Mouse (Mus musculus) right cerebral cortex, postnatal 25 days (tissue): Measurements from ENCODE around the gene Gatd1.
"Not testable (repeated sequence)": the region's sequence is repeated elsewhere in the genome, so short reads cannot be mapped to it uniquely, and the experiment has no call there.

Source experiments
- DNase-seq: peaks from one replicate; pipeline ENCODE4 v3.0.0; 2022

Gene Gatd1

DNA sequence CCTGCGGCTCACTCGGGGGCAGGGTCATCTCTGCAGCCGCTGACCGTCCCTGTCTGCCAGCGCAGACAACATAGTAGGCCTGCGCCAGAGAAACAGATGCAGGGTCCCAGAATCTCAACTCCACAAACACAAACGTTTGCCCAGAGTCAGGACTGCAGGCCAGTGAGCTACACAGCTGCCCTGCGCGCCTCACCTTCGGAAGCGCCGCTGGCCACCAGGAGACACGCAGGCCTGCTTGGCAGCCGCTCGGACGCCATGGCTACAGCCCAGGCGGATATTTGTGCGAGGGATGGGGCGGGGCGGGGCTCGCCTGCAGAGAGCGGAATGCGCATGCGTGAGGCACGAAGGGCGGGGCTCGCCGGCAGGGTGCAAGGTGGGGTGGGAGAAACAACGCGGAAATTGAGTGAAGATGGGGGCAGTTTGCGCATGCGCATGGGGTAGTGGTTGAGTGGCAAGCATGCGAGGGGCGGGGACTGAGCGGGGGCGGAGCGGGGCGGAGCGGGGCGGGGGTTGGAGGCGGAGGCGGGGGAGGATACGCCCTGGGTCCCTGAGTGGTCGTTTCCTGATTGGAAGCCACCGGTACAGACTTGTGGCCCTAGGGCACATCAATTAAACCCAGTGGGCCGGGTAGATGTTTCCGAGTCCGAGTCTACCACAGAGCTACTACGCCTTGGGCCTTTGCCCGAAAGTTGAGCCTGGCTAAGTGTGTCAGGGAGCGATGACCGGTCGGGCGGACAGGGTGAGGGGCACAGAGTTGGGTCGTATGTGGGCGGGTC is at the start of gene Gatd1:
TSS of gene Gatd1 (minus strand) at position 328 of the 776 bp plus-strand sequence.
- DNase-seq = peak; percentile 99

DNA sequence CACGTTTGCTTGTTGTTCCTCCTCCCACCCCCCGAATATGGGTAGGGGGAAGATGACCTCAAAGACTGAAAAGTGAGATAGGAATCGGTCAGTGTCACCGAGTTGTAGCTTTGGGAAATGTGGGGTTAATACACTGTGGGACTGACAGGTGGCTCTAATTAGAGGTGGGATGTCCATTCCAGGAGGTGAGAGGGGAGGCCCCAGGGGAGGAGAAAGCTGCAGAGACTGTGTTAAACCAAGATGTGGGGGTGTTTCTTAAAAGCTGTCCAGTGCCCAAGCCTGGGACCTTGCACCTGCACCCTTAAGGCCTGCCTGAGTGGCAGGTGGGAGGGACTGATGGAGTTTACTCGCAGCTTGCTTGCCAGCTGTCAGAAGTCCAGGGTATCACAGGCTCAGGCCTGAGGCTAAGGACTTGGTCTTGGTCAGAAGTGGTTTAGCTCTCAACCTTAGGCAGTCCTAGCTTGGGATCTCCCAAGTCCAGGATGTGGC is 48.4 kb upstream of the Gatd1 start:
- DNase-seq = no peak

DNA sequence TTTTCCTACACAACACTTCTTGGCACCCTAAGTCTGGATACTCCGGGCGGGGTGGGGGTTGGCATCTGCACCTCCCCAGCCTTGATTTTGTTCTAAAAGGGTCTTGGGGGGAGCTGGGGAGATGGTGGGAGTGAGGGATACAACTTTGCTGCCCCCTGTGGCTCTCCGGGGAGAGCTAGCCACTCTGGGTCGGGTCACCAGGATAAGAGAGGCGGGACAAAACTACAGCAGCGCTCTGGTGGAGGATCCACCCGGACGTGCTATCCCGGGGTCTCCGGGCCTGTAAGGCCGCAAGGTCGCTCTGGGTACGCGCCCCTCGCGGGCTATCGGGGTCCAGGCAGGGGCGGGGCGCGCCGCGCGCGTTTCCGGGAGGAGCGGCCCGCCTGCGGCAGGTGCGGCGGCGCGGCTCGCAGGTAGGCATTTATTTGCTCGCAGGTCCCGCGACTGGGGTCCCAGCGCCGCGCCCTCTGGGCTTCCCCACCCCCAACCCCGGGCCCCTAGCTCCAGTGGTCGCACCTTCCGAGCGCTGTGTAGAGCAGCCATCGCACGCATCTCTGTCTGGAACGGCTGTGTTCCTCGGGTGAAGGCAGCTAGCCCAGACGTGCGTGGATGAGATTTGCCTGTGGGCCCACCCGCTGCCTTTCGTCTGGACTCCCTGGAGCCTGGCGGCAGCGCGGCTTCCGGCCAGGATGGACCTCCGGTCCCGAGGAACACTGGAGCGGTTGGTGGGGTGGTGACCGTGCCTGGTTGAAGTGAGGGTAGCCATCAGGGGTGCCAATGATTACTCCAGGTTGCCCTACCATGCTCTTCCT is 47.8 kb upstream of the Gatd1 start:
- DNase-seq = no peak

DNA sequence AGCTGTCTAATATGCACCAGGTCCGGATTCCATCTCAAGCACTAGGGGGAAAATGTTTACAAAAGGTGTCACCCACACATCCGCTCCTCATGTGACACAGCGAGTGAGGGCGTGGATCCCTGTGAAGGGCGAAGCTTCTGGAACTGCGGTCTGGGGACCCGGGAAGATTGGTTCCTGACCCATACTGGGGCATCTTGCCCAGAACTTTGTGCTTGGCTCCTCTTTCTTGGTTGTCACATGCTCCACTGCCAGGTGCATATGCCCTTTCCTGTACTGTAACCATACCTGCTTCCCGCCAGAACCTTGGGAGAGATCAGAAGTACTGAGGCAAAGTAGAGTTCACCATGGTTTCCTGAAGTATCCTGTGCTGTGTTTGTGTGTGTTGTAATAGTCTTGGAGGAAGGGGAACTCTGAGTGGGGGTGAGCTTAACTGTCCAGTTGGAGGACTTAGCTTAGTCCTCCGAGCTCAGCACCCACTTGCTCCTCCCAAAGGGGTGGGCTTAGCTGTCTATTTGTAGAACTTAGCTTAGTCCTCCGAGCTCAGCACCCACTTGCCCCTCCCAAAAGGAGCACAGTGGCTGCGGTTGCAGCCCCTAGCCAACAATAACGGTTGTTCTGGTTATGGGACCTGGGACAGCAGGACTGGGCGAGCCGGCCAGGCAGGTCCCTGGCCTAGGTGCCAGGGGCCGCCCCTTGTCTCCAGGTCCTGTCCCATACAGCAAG is 46.6 kb upstream of the Gatd1 start, which contains the start of gene Cracr2b:
TSS of gene Cracr2b (plus strand) at position 704 of the 723 bp plus-strand sequence.
- DNase-seq = no peak

DNA sequence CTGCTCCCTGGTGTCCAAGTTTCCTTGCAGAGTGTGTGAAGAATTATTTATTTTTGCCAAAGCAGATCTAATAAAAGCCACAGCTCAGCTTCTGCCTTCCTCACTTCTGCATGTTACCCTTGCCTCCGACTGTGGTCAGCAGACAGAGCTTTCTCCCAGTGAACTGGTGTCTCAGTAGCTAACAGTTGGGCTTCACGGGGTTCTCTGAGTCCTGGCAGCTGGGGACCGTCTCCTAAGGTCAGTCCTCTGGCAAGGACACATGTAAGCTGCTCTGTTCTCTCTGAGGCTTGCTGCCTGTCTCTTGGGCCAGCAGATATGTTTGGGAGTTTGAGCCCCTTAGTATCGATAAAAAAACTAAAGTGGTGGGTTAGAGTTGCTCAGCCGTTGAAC is 46.1 kb upstream of the Gatd1 start:
- DNase-seq = no peak

DNA sequence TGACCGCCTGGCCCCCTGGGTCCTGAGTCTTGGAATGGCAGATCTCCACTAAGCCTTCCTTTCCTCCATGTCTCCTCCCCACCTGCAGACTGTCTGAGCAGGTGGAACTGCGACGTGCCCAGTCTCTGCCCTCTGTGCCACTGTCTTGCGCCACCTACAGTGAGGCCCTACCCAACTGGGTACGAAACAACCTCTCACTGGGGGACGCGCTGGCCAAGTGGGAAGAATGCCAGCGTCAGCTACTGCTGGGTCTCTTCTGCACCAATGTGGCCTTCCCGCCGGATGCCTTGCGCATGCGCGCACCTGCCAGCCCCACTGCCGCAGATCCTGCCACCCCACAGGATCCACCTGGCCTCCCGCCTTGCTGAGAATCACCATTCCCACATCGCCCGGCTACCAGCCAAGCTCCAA is 45.4 kb upstream of the Gatd1 start:
- no peak for DNase-seq

DNA sequence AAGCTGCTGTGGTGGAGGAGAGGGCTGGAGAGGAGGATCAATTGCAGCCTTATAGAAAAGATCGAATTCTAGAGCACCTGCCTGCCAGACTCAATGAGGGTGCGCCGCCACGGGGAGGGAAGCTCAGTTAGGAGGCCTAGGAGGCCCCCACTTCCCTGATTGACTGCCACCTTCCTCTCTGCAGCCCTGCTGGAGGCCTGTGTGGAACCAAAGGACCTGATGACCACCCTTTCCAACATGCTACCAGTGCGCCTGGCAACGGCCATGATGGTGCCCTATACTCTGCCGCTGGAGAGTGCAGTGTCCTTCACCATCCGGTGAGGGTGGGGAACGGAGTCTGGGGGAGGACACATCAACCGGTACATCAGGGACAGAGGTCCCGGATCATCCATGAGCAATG is 44.7 kb upstream of the Gatd1 start:
- DNase-seq = no peak

DNA sequence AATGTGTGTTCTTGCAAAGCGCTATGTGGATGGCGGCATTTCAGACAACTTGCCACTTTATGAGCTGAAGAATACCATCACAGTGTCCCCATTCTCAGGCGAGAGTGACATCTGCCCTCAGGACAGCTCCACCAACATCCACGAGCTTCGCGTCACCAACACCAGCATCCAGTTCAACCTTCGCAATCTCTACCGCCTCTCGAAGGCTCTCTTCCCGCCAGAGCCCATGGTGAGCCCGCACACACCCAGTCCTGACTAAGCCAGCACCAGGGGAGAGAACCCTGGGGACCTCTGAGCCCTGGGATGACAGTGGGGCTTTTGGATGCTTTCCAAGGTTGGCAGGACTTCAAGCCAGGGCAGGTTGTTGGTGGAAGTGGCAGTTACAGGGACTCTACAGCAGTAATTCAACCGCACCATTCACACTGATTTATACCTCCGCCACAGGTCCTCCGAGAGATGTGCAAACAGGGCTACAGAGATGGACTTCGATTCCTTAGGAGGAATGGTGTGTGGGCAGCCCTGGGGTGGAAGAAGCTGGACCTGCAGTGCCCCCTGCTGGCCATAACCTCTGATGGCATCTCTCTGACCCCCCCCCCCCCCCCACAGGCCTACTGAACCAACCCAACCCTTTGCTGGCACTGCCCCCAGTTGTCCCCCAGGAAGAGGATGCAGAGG is 44.2 kb upstream of the Gatd1 start:
- DNase-seq = no peak

DNA sequence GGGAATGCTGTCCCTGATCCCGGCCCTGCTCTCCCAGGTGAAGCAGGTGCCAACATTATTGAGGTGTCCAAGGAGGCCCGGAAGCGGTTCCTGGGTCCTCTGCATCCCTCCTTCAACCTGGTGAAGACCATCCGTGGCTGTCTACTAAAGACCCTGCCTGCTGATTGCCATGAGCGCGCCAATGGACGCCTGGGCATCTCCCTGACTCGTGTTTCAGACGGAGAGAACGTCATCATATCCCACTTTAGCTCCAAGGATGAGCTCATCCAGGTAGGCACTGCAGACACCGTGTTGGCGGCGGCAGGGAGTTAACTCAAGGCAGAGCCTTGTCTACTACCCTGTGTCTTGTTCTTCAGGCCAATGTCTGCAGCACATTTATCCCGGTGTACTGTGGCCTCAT is 43.3 kb upstream of the Gatd1 start:
- peak; percentile 3 for DNase-seq

DNA sequence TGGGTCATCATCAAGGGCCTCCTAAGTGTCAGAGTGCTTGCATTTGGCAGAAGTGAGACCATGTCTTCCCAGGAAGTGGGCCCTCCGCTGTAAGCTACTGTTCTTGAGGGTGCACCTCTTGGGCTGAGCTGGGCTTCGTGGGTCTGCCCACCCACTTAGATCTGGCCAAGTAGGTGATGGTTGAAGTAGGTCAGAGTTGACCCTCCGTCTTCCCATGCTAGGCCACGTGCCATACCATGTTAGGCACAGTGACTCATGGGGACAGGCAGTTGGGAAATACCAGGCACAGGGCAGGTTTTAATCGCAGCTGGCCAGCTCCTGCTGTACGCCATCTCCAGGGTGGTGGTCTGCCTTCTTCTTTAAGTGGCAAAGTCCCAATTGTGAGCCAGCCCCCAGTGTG is 42.8 kb upstream of the Gatd1 start:
- DNase-seq = no peak

DNA sequence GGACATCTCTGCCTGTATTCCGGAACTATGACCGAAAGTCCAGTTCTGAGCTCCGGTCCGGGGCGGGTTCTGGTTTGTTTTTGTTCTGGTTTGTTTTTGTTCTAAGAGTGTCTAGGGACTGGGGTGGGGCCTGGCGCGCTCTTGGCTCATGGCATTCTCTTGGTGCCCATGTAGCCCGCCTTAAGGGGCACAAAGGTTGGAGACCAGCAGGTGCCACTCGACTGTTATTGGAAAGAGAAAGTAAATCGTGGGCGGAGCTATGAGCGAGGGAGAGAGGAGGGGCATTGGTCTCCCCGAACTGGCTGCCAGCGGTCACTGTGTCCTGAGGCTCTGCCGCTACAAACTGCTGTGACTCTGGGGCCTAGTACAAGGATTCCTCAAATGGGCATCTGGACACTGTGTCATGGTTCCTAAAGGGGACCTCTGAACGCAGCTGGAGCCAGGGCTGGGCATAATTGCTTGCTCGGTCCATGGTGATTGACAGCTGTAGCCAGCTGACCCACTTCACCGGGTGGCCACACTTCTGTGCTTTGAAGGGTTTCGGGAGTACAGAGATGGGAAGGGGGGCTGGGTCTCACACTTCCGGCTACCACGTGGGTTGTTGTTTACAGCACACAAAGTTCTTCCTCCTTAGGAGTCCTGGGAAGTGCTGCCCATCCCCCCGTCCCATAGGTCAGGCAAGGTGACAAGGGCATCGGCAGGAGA is 41.8 kb upstream of the Gatd1 start:
- peak; percentile 49 for DNase-seq

DNA sequence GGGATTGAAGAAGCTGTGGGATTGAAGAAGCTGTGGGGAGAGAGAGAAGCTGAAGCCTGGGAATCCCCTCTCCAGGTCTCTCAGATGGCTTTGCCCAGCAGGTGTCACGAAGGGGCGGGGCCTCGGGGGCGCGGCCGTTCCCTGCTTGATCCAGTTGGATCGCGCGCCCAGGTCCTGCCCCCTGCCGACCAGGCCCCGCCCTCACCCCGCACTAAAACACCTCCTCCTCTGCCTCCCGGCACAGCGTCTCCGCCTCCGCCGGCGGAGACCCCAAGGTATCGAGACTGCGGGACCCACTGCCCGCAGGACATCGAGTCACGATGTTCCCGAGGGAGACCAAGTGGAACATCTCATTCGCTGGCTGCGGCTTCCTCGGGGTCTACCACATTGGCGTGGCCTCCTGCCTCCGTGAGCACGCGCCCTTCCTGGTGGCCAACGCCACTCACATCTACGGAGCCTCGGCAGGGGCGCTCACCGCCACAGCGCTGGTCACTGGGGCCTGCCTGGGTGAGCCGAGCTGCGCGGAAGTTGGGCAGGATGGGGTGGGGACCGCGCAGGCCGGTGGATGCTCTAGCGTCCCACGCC is 41.1 kb upstream of the Gatd1 start, which contains the start of gene Pnpla2:
TSS of gene Pnpla2 (plus strand) at position 232 of the 585 bp plus-strand sequence.
- DNase-seq = peak; percentile 90

DNA sequence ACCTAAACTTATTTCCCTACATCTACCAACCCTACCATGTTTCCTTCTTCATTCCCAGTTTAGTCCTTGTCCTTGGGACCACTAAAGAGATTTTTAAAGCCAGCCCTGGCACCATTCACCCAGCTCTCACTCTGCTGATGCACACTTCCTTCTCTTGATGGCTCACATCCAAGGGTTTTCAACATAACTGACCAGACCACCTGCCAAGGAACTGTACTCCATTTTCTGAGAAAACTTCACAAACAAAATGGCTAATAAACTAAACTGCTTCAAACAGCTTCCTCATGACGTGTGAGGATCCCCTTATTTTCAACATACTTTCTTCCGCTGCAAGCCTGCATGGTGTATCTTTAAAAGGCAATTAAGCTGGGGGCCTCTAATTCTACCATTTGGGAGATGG is 39.7 kb upstream of the Gatd1 start:
- no peak for DNase-seq

DNA sequence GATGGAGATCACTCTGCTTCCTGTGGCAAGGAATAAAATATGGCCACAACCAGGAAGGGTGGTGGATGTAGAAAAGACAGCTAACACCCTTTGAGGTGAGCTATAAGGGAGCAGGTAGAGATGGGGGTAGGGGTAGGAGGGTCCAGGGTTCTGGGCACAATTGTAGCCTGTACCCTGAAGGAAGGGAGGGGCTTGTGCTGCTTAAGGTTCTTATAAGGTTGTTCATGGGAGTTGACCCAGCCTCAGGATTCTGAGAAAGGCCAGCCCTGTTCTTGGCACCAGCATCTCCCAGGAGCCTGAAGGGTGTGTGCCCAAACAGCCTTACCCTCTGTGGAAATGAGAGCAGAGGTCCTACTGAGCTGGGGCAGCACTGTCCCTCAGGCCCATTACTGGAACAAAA is 38.0 kb upstream of the Gatd1 start:
- no peak for DNase-seq

DNA sequence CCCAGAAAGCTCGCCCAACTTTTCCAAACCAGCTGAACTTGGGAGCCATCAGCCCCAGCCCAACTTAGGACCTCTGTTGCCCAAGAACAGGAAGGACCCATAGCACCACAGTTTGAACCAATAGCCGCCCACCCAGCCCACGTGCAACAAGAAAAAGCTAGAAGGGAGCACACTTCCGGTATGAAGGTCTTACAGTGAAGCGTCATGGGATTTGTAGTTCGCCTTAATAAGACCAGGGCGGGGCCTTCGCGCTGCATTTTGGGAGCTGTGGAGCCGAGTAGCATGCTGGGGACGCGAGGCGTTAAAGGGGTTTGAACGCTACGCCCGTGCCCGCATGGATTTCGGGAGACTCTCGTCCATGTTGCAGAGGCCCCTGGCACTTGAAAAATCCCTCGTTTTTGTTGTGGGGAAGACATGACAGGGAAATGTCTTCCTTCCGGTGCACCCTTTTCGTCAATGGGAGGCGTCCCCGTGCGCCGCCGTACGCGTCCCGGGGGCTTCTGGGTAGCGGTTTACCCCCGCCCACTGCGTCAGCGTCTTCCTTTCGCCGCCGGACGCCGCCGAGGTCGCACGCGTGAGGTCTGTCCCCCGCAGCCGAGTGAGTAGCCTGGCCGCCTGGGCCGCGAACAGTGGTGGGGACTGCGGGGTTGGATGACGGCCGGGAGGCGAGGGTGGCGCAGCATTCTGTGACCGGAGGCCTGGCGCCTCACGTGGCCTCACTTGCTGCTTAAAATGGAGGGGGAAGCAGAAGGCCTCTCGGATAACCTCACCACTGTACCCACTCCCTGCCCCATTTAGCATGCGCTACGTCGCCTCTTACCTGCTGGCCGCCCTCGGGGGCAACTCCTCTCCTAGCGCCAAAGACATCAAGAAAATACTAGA is 33.4 kb upstream of the Gatd1 start, which contains the start of gene Rplp2:
TSS of gene Rplp2 (plus strand) at position 261 of the 882 bp plus-strand sequence.
- DNase-seq = peak; percentile 97

DNA sequence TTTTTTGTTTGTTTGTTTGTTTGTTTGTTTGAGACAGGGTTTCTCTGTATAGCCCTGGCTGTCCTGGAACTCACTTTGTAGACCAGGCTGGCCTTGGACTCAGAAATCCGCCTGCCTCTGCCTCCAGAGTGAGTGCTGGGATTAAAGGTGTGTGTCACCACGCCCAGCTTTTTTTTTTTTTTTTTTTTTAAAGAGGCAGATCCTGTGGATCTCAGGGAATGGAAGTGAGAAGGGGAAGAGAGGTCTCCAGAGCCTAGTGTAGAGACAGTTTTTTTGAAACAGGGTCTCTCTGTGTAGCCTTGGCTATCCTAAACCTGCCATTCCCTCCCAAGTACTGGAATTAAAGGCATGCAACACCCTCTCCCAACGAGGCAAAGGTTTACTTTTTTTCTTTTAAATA is 32.4 kb upstream of the Gatd1 start:
- DNase-seq = not testable (repeated sequence)

DNA sequence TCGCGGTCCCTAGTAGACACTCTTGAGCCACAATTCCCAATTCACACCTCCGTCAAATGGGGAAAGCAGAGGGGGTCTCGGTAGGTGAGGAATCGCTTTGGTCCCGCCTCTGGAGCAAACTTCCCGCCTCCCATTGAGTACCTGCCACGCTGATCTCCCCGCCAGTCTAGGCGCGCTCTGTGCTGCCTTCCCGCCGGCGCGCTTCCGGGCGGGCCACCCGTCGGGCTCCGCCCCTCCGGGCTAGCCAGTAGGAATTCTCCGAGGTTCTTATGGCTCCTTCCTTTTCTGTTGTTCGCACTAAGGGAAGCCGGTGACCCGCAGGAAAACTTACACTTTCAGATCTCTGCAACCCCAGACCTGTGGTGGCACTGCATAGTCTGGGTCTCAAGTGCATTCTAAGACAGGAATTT is 29.9 kb upstream of the Gatd1 start, which contains the start of gene Pidd1:
TSS of gene Pidd1 (minus strand) at position 198 of the 410 bp plus-strand sequence.
- DNase-seq = no peak

DNA sequence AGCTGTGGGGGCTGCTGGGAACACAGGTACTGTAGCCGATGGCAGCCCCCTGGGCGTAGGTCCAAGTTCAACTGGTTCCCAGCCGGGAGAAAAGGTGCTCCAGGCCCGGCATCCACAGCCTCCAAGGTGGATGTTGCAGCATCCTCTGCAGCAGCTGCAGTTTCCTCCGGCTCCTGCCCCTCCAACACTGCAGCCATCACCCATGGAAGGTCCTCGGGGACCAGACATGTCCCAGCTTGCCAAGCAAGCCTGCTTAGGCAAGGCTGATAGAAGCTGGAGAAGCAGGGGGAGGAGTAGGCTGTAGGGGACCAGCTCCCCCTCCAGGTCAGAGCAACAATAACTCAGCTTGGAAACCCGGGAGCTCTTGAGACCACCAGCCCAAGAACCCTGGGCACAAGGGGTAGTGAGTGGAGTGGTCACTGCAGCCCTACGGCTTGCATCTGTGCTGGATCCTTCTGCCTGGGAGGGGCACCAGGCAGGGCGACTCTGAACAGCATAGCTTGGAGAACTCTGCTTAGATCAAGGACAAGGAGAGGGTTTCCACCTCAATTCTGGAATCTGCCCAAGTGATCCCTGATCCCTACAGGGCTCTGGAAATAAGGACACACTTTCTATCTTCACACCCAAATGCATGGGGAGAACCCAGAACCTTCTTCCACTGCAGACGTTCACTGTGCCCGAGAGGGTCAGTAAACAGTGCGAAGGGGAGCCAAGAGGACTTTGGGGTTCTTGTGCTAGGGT is 29.3 kb upstream of the Gatd1 start:
- no peak for DNase-seq

DNA sequence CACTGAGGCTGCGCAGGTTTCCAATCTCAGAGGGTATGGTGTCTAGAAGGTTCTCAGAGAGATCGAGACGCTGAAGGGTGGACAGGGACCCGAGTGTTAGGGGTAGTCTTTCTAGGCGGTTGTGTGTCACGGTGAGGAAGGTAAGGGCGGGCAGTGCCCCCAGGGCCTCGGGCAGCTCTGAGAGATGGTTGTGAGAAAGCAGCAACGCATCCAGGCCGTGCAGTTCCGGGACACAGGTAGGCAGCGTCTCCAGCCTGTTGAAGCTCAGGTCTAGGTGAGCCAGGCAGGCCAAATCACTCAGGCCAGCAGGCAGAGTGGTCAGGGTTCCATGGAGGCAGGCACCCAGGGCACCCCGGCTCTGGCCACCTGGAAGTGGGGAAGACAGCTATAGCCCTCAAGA is 28.3 kb upstream of the Gatd1 start:
- no peak for DNase-seq

DNA sequence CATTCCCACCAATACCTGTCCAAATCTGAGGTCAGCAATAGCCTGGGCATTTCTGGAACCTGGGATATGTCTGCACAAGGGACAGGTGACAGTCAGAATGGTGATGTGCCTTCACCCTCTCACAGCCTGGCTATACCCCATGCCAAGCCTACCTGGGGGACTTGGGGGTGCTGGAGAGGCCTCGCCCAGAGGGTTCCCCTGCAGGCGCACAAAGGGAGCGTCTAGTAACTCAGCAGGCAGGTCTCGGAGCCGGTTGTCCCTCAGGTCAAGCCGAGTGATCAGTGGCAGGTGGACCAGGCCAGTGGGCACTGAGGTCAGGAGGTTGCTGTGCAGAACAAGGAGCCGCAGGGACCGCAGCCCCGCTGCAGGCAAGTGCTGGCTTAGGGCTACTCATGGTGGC is 27.5 kb upstream of the Gatd1 start:
- no peak for DNase-seq
